Mouse (Mus musculus) brain, adult 2 months (tissue): ENCODE data around the gene Tmem238.
A peak's percentile ranks its signal among the peaks of the same experiment; 100 is the strongest.

Experiments
- DNase-seq: peaks from one replicate; pipeline ENCODE4 v3.0.0; 2011; ENCODE audit warnings: low read depth, low spot score

The Tmem238 gene

GRCm38 (mm10) chr7:4747156-4747899 lies 42.1 kb downstream of the Tmem238 start:
- DNase-seq = no peak

GRCm38 (mm10) chr7:4746326-4746980 lies 43.0 kb downstream of the Tmem238 start:
- no peak for DNase-seq

- DNase-seq = no peak
These were observed 44.6 kb downstream of the Tmem238 start for GRCm38 (mm10) chr7:4744886-4745285.

- no peak for DNase-seq
These were observed 46.1 kb downstream of the Tmem238 start for GRCm38 (mm10) chr7:4743354-4743753.

GRCm38 (mm10) chr7:4742482-4742819 lies 47.0 kb downstream of the Tmem238 start:
- DNase-seq = no peak

GRCm38 (mm10) chr7:4741672-4742481 lies 47.6 kb downstream of the Tmem238 start:
- no peak for DNase-seq

GRCm38 (mm10) chr7:4741151-4741550 lies 48.3 kb downstream of the Tmem238 start:
- DNase-seq = peak; percentile 80

GRCm38 (mm10) chr7:4740309-4740727 lies 49.1 kb downstream of the Tmem238 start:
- no peak for DNase-seq

- peak; percentile 100 for DNase-seq
These were observed 49.7 kb downstream of the Tmem238 start, which contains the start of gene Kmt5c for GRCm38 (mm10) chr7:4739544-4740275. Gene Kmt5c, plus strand, starts transcription at chr7:4740115.

GRCm38 (mm10) chr7:4739041-4739543 lies 50.4 kb downstream of the Tmem238 start:
- DNase-seq = no peak
